Mouse (Mus musculus): ENCODE results near the gene Tcl1b5.

Gene Tcl1b5

DNA sequence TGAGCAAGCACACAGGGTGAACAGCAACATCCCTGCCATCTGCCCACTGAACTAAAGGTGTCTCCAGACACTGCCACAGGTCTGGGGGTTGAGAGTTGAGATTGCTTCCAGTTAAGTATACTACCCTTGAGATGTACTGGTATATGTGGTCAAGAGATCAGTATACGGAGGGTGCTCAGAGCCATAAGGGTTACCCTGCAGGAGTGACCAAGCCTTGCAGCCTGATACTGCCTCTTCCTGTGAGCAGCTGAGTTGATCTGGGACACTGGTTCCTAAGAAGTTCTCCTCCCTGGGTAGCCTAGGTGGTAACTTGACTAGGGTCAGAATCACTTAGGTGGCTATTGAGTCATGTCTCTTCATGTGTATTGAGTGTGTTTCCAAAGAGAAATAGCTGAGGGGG, 32.3 kb downstream of the Tcl1b5 start:
- no peak for DNase-seq (ENCODE audit: low read depth, low spot score)

DNA sequence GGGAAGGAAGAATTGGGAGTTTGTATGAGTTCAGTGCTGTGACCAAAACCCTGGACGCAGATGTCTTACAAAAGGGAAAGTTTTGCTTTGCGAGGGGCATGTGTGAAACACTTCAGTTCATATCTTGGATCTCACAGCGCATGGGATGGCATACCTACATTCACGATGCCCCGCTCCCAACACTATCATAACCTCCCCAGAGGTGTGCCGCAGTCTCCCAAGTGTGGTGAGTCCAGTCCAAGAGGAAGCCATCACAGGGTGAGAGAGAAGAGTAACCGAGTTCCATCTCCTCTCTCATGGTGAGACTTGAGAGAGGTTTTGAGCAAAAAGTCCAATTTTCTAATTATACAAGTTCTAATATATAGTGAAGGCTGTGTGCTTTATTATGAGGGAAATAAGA, 33.1 kb downstream of the Tcl1b5 start:
- DNase-seq (ENCODE audit: low read depth, low spot score), result no peak

DNA sequence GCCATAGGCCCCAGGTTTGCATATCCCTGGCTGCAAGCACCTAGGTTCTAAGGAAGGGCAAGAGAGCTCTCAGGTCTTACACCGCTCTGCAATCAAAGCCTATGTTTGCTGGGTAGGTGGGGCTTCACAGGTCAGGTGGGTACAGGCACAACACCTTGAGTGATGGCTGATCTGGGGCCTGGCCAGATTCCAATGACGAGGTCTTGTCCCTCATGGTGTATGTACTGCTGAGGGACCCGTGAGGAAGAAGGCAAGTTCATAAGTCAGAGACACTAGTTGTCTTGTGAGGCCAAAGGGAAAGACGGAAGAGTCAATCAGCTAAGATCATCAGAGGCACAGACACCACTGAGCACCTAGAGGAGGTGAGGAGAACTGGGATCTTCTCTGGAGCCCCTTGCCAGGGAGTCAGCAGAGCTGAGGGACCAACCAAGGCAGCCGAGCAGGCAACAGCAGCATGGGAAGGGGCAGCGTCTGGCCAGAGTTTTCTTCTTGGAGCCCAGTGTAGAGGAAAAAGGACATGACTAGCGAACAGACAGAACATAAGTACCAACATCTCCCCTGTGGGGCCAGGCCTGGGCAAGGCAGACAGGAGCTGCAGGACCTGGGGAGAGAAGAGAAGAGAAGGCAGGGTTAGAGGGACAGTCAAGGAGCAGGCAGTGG, 41.1 kb downstream of the Tcl1b5 start:
- DNase-seq (ENCODE audit: low read depth, low spot score), result no peak

DNA sequence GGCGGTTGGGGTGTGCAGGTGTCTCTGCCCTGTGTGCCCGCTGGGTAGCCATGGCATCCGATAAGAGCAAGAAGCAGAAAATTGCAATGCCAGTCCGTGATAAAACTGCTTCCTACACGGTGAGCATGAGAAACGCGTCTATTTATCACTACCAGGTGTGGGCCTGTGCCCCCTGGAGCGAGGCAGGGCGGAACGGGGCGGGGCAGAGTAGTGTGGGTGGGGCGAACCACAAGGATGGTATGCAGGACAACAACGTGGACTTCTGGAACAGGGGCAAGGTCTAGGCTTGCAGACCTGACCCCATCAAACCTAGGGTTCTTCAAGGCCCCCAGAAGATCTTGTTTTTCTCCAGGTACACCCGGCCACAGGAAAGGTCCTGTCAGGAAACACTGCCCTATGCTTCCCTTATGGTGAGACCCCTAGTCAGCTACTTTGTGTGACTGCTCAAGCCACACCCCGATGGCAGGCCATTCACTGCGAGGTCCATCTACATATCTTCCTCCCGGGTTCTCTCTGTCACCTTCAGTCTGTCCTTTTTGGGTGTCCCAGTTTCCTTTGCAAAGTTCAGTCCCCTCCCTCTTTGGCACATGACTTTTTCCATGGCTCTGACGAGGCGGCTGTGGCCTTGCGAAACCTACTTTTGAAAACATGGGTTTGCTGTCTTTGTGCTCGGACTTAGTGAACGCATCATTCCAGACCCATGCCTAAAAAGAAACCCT, 46.6 kb downstream of the Tcl1b5 start, which contains the start of gene Tcl1:
TSS of gene Tcl1 (minus strand) at position 193 of the 719 bp plus-strand sequence.
- no peak for DNase-seq (ENCODE audit: low read depth, low spot score)

DNA sequence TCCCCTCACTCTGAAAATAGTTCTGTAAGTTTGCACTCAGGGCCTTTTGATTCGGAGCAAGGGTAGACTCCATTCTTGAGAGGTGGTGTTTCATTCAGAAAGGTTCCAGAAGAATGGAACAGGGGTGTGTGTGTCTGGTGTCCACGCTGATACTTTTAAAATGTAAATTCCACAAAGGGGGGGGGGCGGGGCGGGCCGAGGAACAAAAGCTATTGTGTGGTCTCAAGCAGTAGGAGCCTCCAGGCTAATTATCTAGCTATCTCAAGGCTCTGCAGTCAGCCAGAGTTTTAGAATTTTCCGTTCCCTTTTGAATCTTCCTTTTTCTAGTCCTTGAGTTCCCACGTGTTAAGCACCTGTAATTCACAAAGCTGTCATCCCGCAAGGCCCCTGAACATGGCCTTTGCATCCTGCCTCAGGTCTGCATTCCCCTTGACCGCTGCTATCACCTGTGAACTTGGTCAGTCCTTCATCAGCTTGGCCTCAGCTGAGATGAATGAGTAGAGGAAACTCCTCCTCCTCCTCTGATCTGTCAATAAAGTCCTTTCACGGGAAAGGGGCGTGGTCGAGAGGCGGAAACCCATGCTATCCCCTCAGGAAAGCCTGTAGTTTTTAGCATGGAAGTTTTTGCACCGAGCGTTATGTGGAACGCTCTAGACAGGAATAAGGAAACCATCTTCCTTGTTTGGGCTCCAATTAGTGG, 48.6 kb downstream of the Tcl1b5 start:
- DNase-seq (ENCODE audit: low read depth, low spot score), result no peak

All from retina, postnatal 7 days (tissue).